Mouse (Mus musculus): ENCODE results near the gene Rnf220. TPM values are rescaled to one million over a fixed set of nuclear protein-coding genes. Genes with fewer than 3 reads are reported as not detected.

The Rnf220 gene
- total RNA-seq, 1 experiment from 2014 or later = 90.9 TPM

- no peak for ATAC-seq (replicated peaks in 1 of 2; ENCODE audit: insufficient read depth in 1 of 2, low FRiP score in 2 of 2, low TSS enrichment in 1 of 2, low read depth in 1 of 2, poor library complexity in 2 of 2, severe bottlenecking in 2 of 2)
These were observed 88.9 kb downstream of the Rnf220 start for GRCm38 (mm10) chr4:117407945-117408344.

GRCm38 (mm10) chr4:117405999-117406398, 90.9 kb downstream of the Rnf220 start:
- ATAC-seq (replicated peaks in 1 of 2; ENCODE audit: insufficient read depth in 1 of 2, low FRiP score in 2 of 2, low TSS enrichment in 1 of 2, low read depth in 1 of 2, poor library complexity in 2 of 2, severe bottlenecking in 2 of 2) = no peak

GRCm38 (mm10) chr4:117405211-117405610, 91.6 kb downstream of the Rnf220 start:
- ATAC-seq (replicated peaks in 1 of 2; ENCODE audit: insufficient read depth in 1 of 2, low FRiP score in 2 of 2, low TSS enrichment in 1 of 2, low read depth in 1 of 2, poor library complexity in 2 of 2, severe bottlenecking in 2 of 2) = no peak

- ATAC-seq (replicated peaks in 1 of 2; ENCODE audit: insufficient read depth in 1 of 2, low FRiP score in 2 of 2, low TSS enrichment in 1 of 2, low read depth in 1 of 2, poor library complexity in 2 of 2, severe bottlenecking in 2 of 2) = no peak
These were observed 93.4 kb downstream of the Rnf220 start for GRCm38 (mm10) chr4:117403411-117403810.

GRCm38 (mm10) chr4:117397128-117397527, 99.7 kb downstream of the Rnf220 start:
- ATAC-seq (replicated peaks in 1 of 2; ENCODE audit: insufficient read depth in 1 of 2, low FRiP score in 2 of 2, low TSS enrichment in 1 of 2, low read depth in 1 of 2, poor library complexity in 2 of 2, severe bottlenecking in 2 of 2) = no peak

GRCm38 (mm10) chr4:117393027-117393426, 103.8 kb downstream of the Rnf220 start:
- no peak for ATAC-seq (replicated peaks in 1 of 2; ENCODE audit: insufficient read depth in 1 of 2, low FRiP score in 2 of 2, low TSS enrichment in 1 of 2, low read depth in 1 of 2, poor library complexity in 2 of 2, severe bottlenecking in 2 of 2)

GRCm38 (mm10) chr4:117392391-117392790, 104.5 kb downstream of the Rnf220 start:
- ATAC-seq (replicated peaks in 1 of 2; ENCODE audit: insufficient read depth in 1 of 2, low FRiP score in 2 of 2, low TSS enrichment in 1 of 2, low read depth in 1 of 2, poor library complexity in 2 of 2, severe bottlenecking in 2 of 2) = no peak

GRCm38 (mm10) chr4:117391966-117392365, 104.9 kb downstream of the Rnf220 start:
- no peak for ATAC-seq (replicated peaks in 1 of 2; ENCODE audit: insufficient read depth in 1 of 2, low FRiP score in 2 of 2, low TSS enrichment in 1 of 2, low read depth in 1 of 2, poor library complexity in 2 of 2, severe bottlenecking in 2 of 2)

- no peak for ATAC-seq (replicated peaks in 1 of 2; ENCODE audit: insufficient read depth in 1 of 2, low FRiP score in 2 of 2, low TSS enrichment in 1 of 2, low read depth in 1 of 2, poor library complexity in 2 of 2, severe bottlenecking in 2 of 2)
These were observed 105.7 kb downstream of the Rnf220 start for GRCm38 (mm10) chr4:117390850-117391795.

- ATAC-seq (replicated peaks in 1 of 2; ENCODE audit: insufficient read depth in 1 of 2, low FRiP score in 2 of 2, low TSS enrichment in 1 of 2, low read depth in 1 of 2, poor library complexity in 2 of 2, severe bottlenecking in 2 of 2) = no peak
These were observed 107.4 kb downstream of the Rnf220 start for GRCm38 (mm10) chr4:117389264-117390054.

GRCm38 (mm10) chr4:117385247-117385646, 111.6 kb downstream of the Rnf220 start:
- peak in 1 of 2 experiments; percentile 15; a peak in 1 of 4 replicates for ATAC-seq (replicated peaks in 1 of 2; ENCODE audit: insufficient read depth in 1 of 2, low FRiP score in 2 of 2, low TSS enrichment in 1 of 2, low read depth in 1 of 2, poor library complexity in 2 of 2, severe bottlenecking in 2 of 2)

GRCm38 (mm10) chr4:117381846-117382245, 115.0 kb downstream of the Rnf220 start:
- no peak for ATAC-seq (replicated peaks in 1 of 2; ENCODE audit: insufficient read depth in 1 of 2, low FRiP score in 2 of 2, low TSS enrichment in 1 of 2, low read depth in 1 of 2, poor library complexity in 2 of 2, severe bottlenecking in 2 of 2)

GRCm38 (mm10) chr4:117380558-117380935, 116.3 kb downstream of the Rnf220 start:
- ATAC-seq (replicated peaks in 1 of 2; ENCODE audit: insufficient read depth in 1 of 2, low FRiP score in 2 of 2, low TSS enrichment in 1 of 2, low read depth in 1 of 2, poor library complexity in 2 of 2, severe bottlenecking in 2 of 2) = no peak

GRCm38 (mm10) chr4:117379803-117380557, 116.9 kb downstream of the Rnf220 start:
- ATAC-seq (replicated peaks in 1 of 2; ENCODE audit: insufficient read depth in 1 of 2, low FRiP score in 2 of 2, low TSS enrichment in 1 of 2, low read depth in 1 of 2, poor library complexity in 2 of 2, severe bottlenecking in 2 of 2) = no peak

GRCm38 (mm10) chr4:117374078-117374540, 122.7 kb downstream of the Rnf220 start:
- no peak for ATAC-seq (replicated peaks in 1 of 2; ENCODE audit: insufficient read depth in 1 of 2, low FRiP score in 2 of 2, low TSS enrichment in 1 of 2, low read depth in 1 of 2, poor library complexity in 2 of 2, severe bottlenecking in 2 of 2)

- ATAC-seq (replicated peaks in 1 of 2; ENCODE audit: insufficient read depth in 1 of 2, low FRiP score in 2 of 2, low TSS enrichment in 1 of 2, low read depth in 1 of 2, poor library complexity in 2 of 2, severe bottlenecking in 2 of 2) = no peak
These were observed 123.4 kb downstream of the Rnf220 start for GRCm38 (mm10) chr4:117373324-117374077.

- ATAC-seq (replicated peaks in 1 of 2; ENCODE audit: insufficient read depth in 1 of 2, low FRiP score in 2 of 2, low TSS enrichment in 1 of 2, low read depth in 1 of 2, poor library complexity in 2 of 2, severe bottlenecking in 2 of 2) = no peak
These were observed 125.0 kb downstream of the Rnf220 start for GRCm38 (mm10) chr4:117371896-117372295.

Measured in hematopoietic stem cell, adult 5-6 weeks (primary cell).